Mouse (Mus musculus) C2C12 (cell line): ENCODE results near the gene S1pr5.

ENCODE experiments used
- CTCF ChIP-seq: IDR thresholded peaks from one replicate; pipeline ENCODE4 v1.5.1; 2011; ENCODE audit not compliant: control insufficient read depth, insufficient read depth, insufficient read length
- FOSL1 ChIP-seq: IDR thresholded peaks from one replicate; pipeline ENCODE4 v1.8.0; 2011; ENCODE audit warnings: mild to moderate bottlenecking, low read length; ENCODE audit not compliant: poor library complexity, insufficient read depth, severe bottlenecking
- MAX ChIP-seq: IDR thresholded peaks from one replicate; pipeline ENCODE4 v1.6.1; 2011; ENCODE audit warnings: mild to moderate bottlenecking, control low read depth
- MYOD1 ChIP-seq: IDR thresholded peaks from one replicate; pipeline ENCODE4 v1.6.1; 2011; ENCODE audit warnings: low read depth; ENCODE audit not compliant: control insufficient read depth, insufficient read length
- MYOG ChIP-seq: IDR thresholded peaks from one replicate; pipeline ENCODE4 v1.6.1; 2011; ENCODE audit not compliant: control insufficient read depth, insufficient read length; ENCODE audit errors: extremely low read depth
- USF1 ChIP-seq: IDR thresholded peaks from one replicate; pipeline ENCODE4 v1.6.1; 2011; ENCODE audit warnings: low read depth, mild to moderate bottlenecking, control low read depth, moderate library complexity

DNA sequence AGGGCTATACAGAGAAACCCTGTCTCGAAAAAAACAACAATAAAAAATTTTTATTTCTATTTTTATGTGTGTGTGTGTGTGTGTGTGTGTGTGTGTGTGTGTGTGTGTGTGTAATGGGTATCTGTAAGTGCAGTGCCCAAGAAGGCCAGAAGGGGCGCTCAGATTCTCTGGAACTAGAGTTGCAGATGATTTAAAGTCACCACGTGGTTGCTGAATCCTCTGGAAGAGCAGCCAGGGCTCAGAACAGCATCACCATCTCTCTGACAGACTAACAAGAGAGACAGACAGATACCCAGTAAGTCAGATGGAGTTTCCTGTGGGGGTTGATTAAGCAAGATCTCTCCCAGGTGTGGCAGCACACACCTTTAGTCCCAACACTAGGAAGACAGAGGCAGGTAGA lies 28.4 kb downstream of the S1pr5 start:
- no peak for TF ChIP-seq MYOG
- TF ChIP-seq CTCF = no peak
- no peak for TF ChIP-seq USF1
- TF ChIP-seq FOSL1 = no peak
- no peak for TF ChIP-seq MAX
- no peak for TF ChIP-seq MYOD1
